Mouse (Mus musculus) heart, postnatal 0 days (tissue): Measurements from ENCODE around the gene Cyp2j5. TPM values are rescaled to one million over a fixed set of nuclear protein-coding genes. Genes with fewer than 3 reads are reported as not detected.
A peak's percentile ranks its signal among the peaks of the same experiment; 100 is the strongest.

Experiments
- ATAC-seq: fragments of 200-750 bp; cut with Nextera tagmentation; 2 replicates; pipeline ENCODE4 v1.8.0; 2017; ENCODE audit warnings: low read depth, moderate number of reproducible peaks, moderate library complexity; ENCODE audit not compliant: insufficient read depth
- DNase-seq: peaks from one replicate; pipeline ENCODE4 v3.0.0-alpha.2; 2016; ENCODE audit warnings: low spot score
- H3K27ac ChIP-seq: fragments of 300-500 bp; sonication (generic); 2 replicates; pipeline ENCODE4 v1.5.1; 2014; ENCODE audit warnings: low read depth, mild to moderate bottlenecking
- H3K27me3 ChIP-seq: fragments of 300-500 bp; sonication (generic); 2 replicates; pipeline ENCODE4 v1.6.1; 2014; ENCODE audit warnings: low read length, mixed read lengths; ENCODE audit not compliant: control insufficient read depth, insufficient read depth
- H3K36me3 ChIP-seq: fragments of 300-500 bp; sonication (generic); replicated peaks from 2 replicates; pipeline ENCODE4 v1.6.1; 2014; ENCODE audit warnings: low read length, mixed read lengths; ENCODE audit not compliant: control insufficient read depth, insufficient read depth
- H3K4me1 ChIP-seq: fragments of 300-500 bp; sonication (generic); 2 replicates; pipeline ENCODE4 v1.6.1; 2014; ENCODE audit warnings: antibody characterized with exemption; ENCODE audit not compliant: control insufficient read depth, insufficient read depth
- H3K4me2 ChIP-seq: fragments of 300-500 bp; sonication (generic); 2 replicates; pipeline ENCODE4 v1.6.1; 2014; ENCODE audit warnings: low read depth, mild to moderate bottlenecking, low read length, moderate library complexity
- H3K4me3 ChIP-seq: fragments of 300-500 bp; sonication (generic); 2 replicates; pipeline ENCODE4 v1.5.1; 2014; ENCODE audit warnings: low read depth, low read length
- H3K9ac ChIP-seq: fragments of 300-500 bp; sonication (generic); replicated peaks from 2 replicates; pipeline ENCODE4 v1.6.1; 2014; ENCODE audit warnings: low read depth, low read length, mixed read lengths
- H3K9me3 ChIP-seq: fragments of 300-500 bp; sonication (generic); replicated peaks from 2 replicates; pipeline ENCODE4 v1.6.1; 2016; ENCODE audit warnings: low read length; ENCODE audit not compliant: control insufficient read depth
- CTCF ChIP-seq: IDR thresholded peaks from 2 replicates; pipeline ENCODE4 v1.5.1; 2016; ENCODE audit warnings: antibody characterized with exemption, control low read depth, low read depth
- EP300 ChIP-seq: IDR thresholded peaks from 2 replicates; pipeline ENCODE4 v1.6.1; 2016; ENCODE audit warnings: antibody characterized with exemption, low read depth
- WGBS: fragments of 180-500 bp; shearing (Covaris S2); extraction: QIAGEN DNeasy Blood & Tissue Kit; methylation state at CpG from one replicate; pipeline ENCODE4 v1.1.7; 2014; 5-methylcytosine and 5-hydroxymethylcytosine counted together
- polyA plus RNA-seq: library from polyadenylated mRNA; unstranded; fragments of >200 nt; fragmentation: Nextera tagmentation; extraction: Ambion mirVana; gene quantifications from 2 replicates; pipeline ENCODE4 v1.2.1, GENCODE M21; 2015
- total RNA-seq: library from RNA; depleted of rRNA; stranded (reverse); fragments of >200 nt; gene quantifications from 2 replicates; pipeline ENCODE4 v1.2.3, GENCODE M21; 2014; ENCODE audit warnings: low replicate concordance

Cyp2j5 gene
- total and polyA plus RNA-seq, 2 experiments from 2014 or later = not detected

DNA sequence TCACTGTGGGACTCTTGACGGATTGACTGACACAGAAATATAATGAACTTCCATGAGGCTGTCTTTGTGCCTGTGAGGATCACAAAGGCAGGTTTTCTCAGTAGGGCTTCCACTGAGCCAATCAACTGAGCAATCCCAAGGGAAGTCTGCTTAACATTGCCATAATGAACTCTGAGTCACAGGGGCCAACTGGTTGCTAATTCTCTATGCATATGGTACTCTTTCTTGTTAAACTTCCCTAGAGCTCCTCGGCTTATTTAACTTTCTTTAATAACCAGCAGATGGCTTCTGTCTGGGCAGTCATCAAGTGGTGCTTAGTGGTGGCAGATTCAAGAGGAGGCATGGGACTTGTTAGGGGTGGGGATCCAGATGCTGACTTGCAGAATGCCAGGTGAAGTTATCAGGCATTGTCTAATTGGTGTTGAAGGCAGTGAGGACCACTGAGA is 23.4 kb upstream of the Cyp2j5 start:
- Histone ChIP-seq H3K4me1 (no peaks in the 10 kb centered on the region), H3K4me3 (no peak overlapping the region), H3K9ac (no peak overlapping the region), H3K27ac (no peak overlapping the region), H3K36me3 (no peaks in the 10 kb centered on the region), H3K9me3 (no peaks in the 10 kb centered on the region), H3K4me2 (no peak overlapping the region), H3K27me3 (no peaks in the 10 kb centered on the region)
- TF ChIP-seq CTCF (no peak), EP300 (no peak)
- 63% methylated on average over 2 of the region's 2 CpGs for WGBS
- DNase-seq = no peak
- no peak for ATAC-seq

DNA sequence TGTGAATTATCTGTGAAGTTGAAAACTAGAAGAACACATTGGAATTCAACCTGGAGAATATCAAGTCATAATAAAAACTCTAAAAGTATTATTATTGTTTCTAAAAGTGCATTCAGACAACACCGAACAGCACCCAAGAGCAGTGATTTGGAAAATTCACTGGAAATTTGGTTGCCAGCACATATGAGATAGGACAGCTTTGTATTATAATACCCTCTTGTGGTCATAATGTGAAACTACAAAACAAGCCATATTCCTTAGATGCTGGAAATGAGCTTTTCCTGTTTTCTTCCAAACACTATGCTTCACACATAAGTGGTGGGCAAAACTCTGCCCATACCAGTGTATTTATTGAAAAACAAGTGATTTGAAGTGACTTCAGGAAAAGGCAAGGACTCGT is 19.5 kb upstream of the Cyp2j5 start:
- Histone ChIP-seq H3K27ac (no peak overlapping the region), H3K4me1 (no peaks in the 10 kb centered on the region), H3K9me3 (no peaks in the 10 kb centered on the region), H3K9ac (no peak overlapping the region), H3K4me3 (no peak overlapping the region), H3K36me3 (no peaks in the 10 kb centered on the region), H3K4me2 (no peak overlapping the region), H3K27me3 (no peaks in the 10 kb centered on the region)
- ATAC-seq (no peak), DNase-seq (peak; percentile 37)
- WGBS = 25% methylated on average over 2 of the region's 2 CpGs
- TF ChIP-seq EP300 (no peak), CTCF (peak; percentile 57)

DNA sequence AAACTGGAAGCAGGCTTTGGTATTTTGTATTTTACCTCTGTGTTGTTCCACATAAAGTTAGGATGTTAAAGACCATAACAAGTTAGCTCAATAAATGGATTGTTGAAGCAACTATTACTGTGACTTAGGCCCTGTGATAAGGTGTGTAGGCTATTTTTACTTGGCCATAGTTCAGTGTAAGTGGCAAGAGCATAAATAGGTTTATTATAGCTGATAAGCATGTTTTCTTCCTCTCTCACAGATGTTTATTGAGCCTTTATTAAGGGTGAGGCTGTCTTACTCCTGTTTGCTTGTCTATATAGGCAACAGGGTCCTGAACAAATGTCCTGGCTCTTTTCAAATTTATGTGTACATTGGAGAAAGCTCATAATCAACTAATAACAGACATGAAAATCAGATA is 17.0 kb upstream of the Cyp2j5 start:
- Histone ChIP-seq H3K27ac (no peak overlapping the region), H3K4me2 (no peak overlapping the region), H3K36me3 (no peaks in the 10 kb centered on the region), H3K27me3 (no peaks in the 10 kb centered on the region), H3K4me3 (no peak overlapping the region), H3K9ac (no peak overlapping the region), H3K9me3 (no peaks in the 10 kb centered on the region), H3K4me1 (no peaks in the 10 kb centered on the region)
- DNase-seq (no peak), ATAC-seq (no peak)
- TF ChIP-seq EP300 (no peak), CTCF (no peak)

DNA sequence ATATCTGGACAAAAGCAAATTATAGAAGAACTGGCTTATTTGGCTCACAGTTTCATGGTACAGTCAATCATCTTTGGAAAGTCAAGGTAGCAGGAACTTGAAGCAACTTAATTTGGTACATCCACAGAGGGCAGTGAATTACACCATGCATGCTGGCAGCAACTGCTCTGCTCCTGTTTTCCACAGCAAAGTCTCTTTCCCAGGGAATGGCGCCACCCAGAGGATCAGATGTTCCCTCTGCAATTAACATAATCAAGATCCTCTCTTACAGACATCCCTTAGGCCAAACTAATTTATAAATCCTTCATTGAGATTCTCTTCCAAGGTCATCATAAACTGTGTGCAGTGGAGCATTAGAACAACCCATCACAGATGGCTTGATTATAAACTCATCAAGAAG is 16.3 kb upstream of the Cyp2j5 start:
- no peaks in the 10 kb centered on the region for H3K27me3 ChIP-seq
- WGBS = 22% methylated on average over 1 of the region's 1 CpGs
- DNase-seq = no peak
- H3K9me3 ChIP-seq = no peaks in the 10 kb centered on the region
- no peak overlapping the region for H3K27ac ChIP-seq
- no peak overlapping the region for H3K9ac ChIP-seq
- no peak overlapping the region for H3K4me3 ChIP-seq
- H3K4me1 ChIP-seq = no peaks in the 10 kb centered on the region
- H3K36me3 ChIP-seq = no peaks in the 10 kb centered on the region
- H3K4me2 ChIP-seq = no peak overlapping the region
- TF ChIP-seq CTCF = peak; percentile 34; the same call in 1 of the 2 replicates
- TF ChIP-seq EP300 = no peak
- ATAC-seq = no peak

DNA sequence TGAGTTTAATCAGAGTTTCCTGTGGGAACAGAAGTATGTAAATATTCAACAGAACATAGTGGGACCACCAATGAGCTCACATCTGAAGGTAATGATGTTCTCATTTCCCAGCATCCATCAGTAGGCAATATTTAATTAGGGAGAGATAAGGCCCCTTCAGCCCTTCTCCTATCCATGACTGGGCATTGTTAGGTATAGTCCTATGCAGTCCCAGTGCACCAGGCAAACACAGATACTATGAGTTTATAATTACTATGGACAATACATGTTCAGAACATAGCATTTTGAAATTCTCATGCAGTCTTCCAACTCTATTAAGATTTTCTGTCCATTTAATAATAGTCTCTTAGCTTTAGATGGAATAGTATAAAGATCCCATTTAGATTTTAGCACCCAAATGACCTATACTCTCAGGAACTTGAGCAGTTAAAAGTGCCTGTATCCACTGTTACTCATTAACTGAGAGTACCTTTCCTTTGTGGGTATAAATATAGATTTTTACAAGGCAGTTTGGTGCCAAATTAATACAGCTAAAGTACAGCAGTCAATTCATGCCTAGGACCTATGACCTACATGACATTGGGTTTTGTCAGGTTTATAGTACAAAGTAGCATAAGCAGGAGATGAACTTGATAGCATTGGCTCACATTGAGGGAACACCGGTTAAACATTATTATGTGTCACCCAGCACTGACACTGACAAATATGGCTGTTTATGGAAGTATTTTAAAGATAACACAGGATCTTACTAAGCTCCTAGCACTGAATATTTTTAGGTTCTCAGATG is 907 bp upstream of the Cyp2j5 start:
- Histone ChIP-seq H3K4me3 (no peak overlapping the region), H3K9ac (no peak overlapping the region), H3K27ac (no peak overlapping the region), H3K4me2 (no peak overlapping the region), H3K4me1 (no peaks in the 10 kb centered on the region), H3K36me3 (no peaks in the 10 kb centered on the region), H3K27me3 (no peaks in the 10 kb centered on the region), H3K9me3 (no peaks in the 10 kb centered on the region)
- ATAC-seq (no peak), DNase-seq (no peak)
- 84% methylated on average over 1 of the region's 1 CpGs for WGBS
- no peak for TF ChIP-seq CTCF
- no peak for TF ChIP-seq EP300

DNA sequence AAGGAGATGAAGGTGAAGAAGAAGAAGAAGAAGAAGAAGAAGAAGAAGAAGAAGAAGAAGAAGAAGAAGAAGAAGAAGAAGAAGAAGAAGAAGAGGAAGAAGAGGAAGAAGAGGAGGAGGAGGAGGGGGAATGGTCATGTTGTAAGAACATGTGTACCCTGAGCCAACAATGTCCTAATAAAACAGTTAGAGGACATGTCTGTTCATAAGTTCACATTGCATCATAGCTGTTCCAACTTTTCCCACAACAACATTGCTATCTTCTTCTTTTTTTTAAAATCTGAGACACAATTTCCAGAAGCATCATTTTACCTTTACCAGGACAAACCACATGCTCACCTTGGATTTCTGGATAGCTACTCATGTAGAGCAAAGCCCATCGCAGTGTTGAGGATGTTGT is 28.5 kb downstream of the Cyp2j5 start:
- H3K27ac ChIP-seq = no peak overlapping the region
- no peak for TF ChIP-seq EP300
- TF ChIP-seq CTCF = no peak
- H3K36me3 ChIP-seq = no peaks in the 10 kb centered on the region
- ATAC-seq (no peak), DNase-seq (no peak)
- no peak overlapping the region for H3K4me3 ChIP-seq
- H3K4me1 ChIP-seq = no peaks in the 10 kb centered on the region
- no peaks in the 10 kb centered on the region for H3K27me3 ChIP-seq
- H3K9ac ChIP-seq = no peak overlapping the region
- WGBS = 55% methylated on average over 1 of the region's 1 CpGs
- H3K4me2 ChIP-seq = no peak overlapping the region
- H3K9me3 ChIP-seq = no peaks in the 10 kb centered on the region
